Mouse (Mus musculus): ENCODE data around the gene Zfand3. TPM values are rescaled to one million over a fixed set of nuclear protein-coding genes. Genes with fewer than 3 reads are reported as not detected.
A peak's percentile ranks its signal among the peaks of the same experiment; 100 is the strongest.

Zfand3 gene
- 57.2 and 59.5 TPM in 2 replicates for polyA plus RNA-seq (2014; fragmentation: Nextera tagmentation; extraction: Ambion mirVana)

DNA sequence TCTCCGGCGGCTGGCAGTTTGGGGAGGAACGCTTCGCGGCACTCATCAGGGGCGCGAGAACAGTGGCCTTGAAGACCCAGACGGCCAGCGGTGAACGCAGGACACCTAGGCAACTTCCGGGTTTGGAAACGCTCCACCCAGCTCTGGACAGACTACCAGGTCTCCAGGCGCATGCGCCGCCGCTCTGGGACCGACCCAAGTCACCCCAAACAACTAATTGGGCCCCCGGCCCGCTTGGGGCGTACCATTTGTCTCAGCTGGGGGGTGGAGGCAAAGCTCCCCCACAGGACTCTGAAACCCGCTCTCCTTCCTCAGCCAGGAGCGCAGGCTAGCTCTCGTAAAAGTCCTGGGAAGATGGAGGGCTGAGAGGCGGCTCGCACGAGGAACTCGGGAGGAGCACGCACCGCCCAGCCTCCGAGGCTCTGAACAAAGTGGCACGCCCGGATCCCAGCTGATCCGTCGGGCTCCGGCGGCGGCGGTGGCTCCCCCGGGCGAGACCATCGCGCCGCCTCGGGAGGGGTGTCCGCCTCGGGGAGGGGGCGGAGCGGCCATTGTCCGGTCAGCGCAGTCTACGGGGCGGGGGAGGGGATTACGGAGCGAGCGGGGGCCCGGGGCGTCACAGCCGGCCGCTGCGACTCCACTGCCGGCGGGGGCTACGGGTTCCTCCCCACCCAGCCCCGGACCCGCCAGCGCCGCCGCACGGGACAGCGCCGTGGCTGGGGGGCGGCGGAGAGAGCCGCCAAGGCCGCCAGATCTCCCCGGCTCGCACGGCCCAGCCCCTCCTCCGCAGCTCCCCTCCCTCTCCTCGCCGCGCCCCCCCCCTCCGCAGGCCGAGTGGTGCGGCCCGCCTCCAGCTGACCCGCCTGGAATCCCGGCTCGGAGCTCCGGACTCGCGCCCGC is at the start of gene Zfand3:
TSS of gene Zfand3 (plus strand) at position 531 of the 900 bp plus-strand sequence.
- peak; percentile 93 for ATAC-seq
- peak within 1 kb of the TSS; percentile 98 for H3K9ac ChIP-seq (ENCODE audit: low read length)
- peak within 1 kb of the TSS; percentile 95 for H3K4me3 ChIP-seq (ENCODE audit: low read depth, low read length)
- H3K4me2 ChIP-seq (ENCODE audit: low read length), result peak within 1 kb of the TSS; percentile 78
- DNase-seq (ENCODE audit: low spot score), result peak; percentile 96
- under 1% methylated on average over 58 of the region's 93 CpGs for WGBS
- no peaks in the 10 kb centered on the region for H3K9me3 ChIP-seq (replicated peaks; ENCODE audit: control insufficient read depth, low read length)
- no peaks in the 10 kb centered on the region for H3K27me3 ChIP-seq (replicated peaks; ENCODE audit: control insufficient read depth, insufficient read depth, low read length)
- H3K27ac ChIP-seq (ENCODE audit: low read depth, low read length), result peak within 1 kb of the TSS; percentile 100
- H3K36me3 ChIP-seq (ENCODE audit: control insufficient read depth, insufficient read depth, low read length), result no peaks in the 10 kb centered on the region
- peaks cover 31% of the 10 kb centered on the region for H3K4me1 ChIP-seq (ENCODE audit: control insufficient read depth, insufficient read depth, low read length)

DNA sequence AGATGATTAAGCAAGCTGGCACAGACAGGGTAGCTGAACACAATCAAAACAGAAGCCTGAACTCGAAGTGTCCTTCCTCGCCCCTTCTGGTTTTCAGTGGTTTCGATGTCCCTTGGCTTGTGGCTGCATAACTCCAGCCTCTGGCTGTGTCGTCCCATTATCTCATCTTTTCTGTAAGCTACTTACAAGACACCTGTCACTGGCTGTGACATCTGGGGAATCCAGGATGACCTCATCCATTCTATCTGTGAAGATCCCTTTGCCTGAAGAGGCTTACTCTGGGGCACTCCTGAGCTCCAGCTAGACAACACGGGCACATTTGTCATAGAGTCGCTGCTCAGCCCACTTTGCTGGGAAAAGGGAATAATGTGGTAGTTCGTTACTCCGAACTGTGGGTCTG is 48.7 kb upstream of the Zfand3 start:
- H3K9me3 ChIP-seq (replicated peaks; ENCODE audit: control insufficient read depth, low read length), result no peaks in the 10 kb centered on the region
- 64% methylated on average over 8 of the region's 8 CpGs for WGBS

DNA sequence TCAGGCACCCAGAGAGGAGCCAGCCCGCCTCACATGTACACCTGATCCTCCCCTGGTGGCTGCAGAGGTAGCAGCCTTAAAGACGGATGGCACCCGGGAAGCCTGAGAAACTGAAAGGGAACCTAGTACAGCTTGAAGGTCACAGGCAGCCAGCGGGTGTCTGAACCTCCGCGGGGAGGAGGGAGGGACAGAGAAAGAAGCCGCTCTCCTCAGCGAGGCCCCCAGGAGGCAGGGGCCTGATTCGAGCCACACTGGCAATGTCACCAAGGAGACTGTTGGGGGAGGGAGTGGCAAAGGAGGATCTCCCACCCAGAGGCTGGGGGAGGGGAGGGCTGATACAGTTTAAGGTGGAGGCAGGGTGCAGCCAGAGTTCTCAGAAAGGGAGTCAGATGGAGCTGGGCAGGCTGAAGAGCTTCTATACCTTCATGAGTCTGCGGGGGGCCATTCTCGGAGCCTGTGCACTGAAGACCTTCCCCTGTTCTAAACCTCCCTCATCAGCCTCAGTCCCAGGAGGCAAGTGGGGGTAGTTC is 40.7 kb upstream of the Zfand3 start:
- Histone ChIP-seq H3K9ac (ENCODE audit: low read length) (0 out of 2 replicates have a peak overlapping the region, but pooled peaks have one; percentile 17), H3K4me3 (ENCODE audit: low read depth, low read length) (no peak overlapping the region), H3K36me3 (ENCODE audit: control insufficient read depth, insufficient read depth, low read length) (no peaks in the 10 kb centered on the region), H3K27me3 (replicated peaks; ENCODE audit: control insufficient read depth, insufficient read depth, low read length) (0 out of 2 replicates have a peak, but pooled peaks cover 2% of the 10 kb centered on the region), H3K9me3 (replicated peaks; ENCODE audit: control insufficient read depth, low read length) (no peaks in the 10 kb centered on the region), H3K4me1 (ENCODE audit: control insufficient read depth, insufficient read depth, low read length) (peaks cover 19% of the 10 kb centered on the region), H3K4me2 (ENCODE audit: low read length) (peak overlapping the region; percentile 18; the same call in 1 of the 2 replicates), H3K27ac (ENCODE audit: low read depth, low read length) (no peak overlapping the region)
- 6% methylated on average over 11 of the region's 11 CpGs for WGBS
- ATAC-seq (peak; percentile 38), DNase-seq (ENCODE audit: low spot score) (peak; percentile 30)

More for the DNA sequence above, 48.7 kb upstream of the Zfand3 start:
- Histone ChIP-seq H3K4me3 (ENCODE audit: low read depth, low read length) (no peak overlapping the region), H3K4me1 (ENCODE audit: control insufficient read depth, insufficient read depth, low read length) (no peaks in the 10 kb centered on the region), H3K4me2 (ENCODE audit: low read length) (no peak overlapping the region), H3K27me3 (replicated peaks; ENCODE audit: control insufficient read depth, insufficient read depth, low read length) (no peaks in the 10 kb centered on the region), H3K36me3 (ENCODE audit: control insufficient read depth, insufficient read depth, low read length) (no peaks in the 10 kb centered on the region), H3K27ac (ENCODE audit: low read depth, low read length) (no peak overlapping the region), H3K9ac (ENCODE audit: low read length) (no peak overlapping the region)
- no peak for ATAC-seq
- DNase-seq (ENCODE audit: low spot score), result no peak

DNA sequence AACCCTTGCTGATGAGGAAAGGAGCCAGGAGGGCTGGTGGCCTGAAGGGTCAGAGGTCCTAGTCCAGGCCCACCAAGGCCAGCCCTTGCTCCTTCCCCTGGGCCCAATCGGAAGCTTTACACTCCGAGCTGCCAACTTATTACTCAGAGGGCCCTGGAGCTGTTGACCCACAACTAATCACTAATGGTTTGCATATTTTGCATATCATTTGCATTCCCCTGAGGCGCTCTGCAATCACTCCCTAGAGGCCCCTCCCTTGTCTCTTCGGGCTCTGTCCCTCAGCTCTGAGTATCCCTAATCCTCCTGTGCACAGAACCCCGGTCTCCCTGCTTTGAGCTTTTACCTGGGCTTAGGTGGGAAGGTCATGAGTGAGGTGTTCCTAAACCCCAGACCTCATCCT is 39.0 kb upstream of the Zfand3 start:
- 0 out of 2 replicates have a peak overlapping the region, but pooled peaks have one; percentile 8 for H3K4me2 ChIP-seq (ENCODE audit: low read length)
- no peak overlapping the region for H3K9ac ChIP-seq (ENCODE audit: low read length)
- H3K27me3 ChIP-seq (replicated peaks; ENCODE audit: control insufficient read depth, insufficient read depth, low read length), result 0 out of 2 replicates have a peak, but pooled peaks cover 2% of the 10 kb centered on the region
- ATAC-seq (peak; percentile 78), DNase-seq (ENCODE audit: low spot score) (peak; percentile 64)
- H3K4me1 ChIP-seq (ENCODE audit: control insufficient read depth, insufficient read depth, low read length), result peaks cover 19% of the 10 kb centered on the region
- H3K27ac ChIP-seq (ENCODE audit: low read depth, low read length), result no peak overlapping the region
- H3K9me3 ChIP-seq (replicated peaks; ENCODE audit: control insufficient read depth, low read length), result no peaks in the 10 kb centered on the region
- H3K4me3 ChIP-seq (ENCODE audit: low read depth, low read length), result no peak overlapping the region
- 3% methylated on average over 5 of the region's 5 CpGs for WGBS
- no peaks in the 10 kb centered on the region for H3K36me3 ChIP-seq (ENCODE audit: control insufficient read depth, insufficient read depth, low read length)

DNA sequence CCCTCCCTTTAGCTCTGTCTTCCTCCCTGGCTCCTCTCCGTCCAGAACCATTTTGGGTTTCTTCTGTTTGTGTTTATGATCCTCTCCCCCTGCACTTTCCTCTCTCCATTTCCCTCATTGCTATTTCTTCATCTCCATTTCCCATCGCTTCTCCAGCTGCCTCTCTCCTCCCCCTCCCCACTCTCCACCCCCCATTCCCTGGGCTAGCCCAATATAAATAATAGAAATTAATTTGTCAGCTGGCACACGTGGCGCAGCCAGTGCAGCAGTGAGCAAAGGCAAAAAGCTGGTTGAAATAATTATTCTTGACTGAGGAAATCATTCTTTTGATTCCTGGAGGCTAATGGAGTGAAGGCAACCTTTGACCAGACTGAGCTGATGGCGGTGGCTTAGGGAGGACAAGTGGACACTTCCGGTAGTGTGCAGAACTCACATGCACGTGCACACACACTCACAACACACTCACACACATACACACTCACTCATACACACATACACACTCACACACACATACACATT is 34.4 kb upstream of the Zfand3 start, which contains the start of gene Mdga1:
TSS of gene Mdga1 (minus strand) at position 51 of the 519 bp plus-strand sequence.
- no peaks in the 10 kb centered on the region for H3K27me3 ChIP-seq (replicated peaks; ENCODE audit: control insufficient read depth, insufficient read depth, low read length)
- no peak within 1 kb of the TSS for H3K4me3 ChIP-seq (ENCODE audit: low read depth, low read length)
- no peak for DNase-seq (ENCODE audit: low spot score)
- H3K36me3 ChIP-seq (ENCODE audit: control insufficient read depth, insufficient read depth, low read length), result no peaks in the 10 kb centered on the region
- no peak within 1 kb of the TSS for H3K27ac ChIP-seq (ENCODE audit: low read depth, low read length)
- WGBS, result 71% methylated on average over 7 of the region's 7 CpGs
- H3K4me1 ChIP-seq (ENCODE audit: control insufficient read depth, insufficient read depth, low read length), result peaks cover 6% of the 10 kb centered on the region
- no peak within 1 kb of the TSS for H3K4me2 ChIP-seq (ENCODE audit: low read length)
- H3K9ac ChIP-seq (ENCODE audit: low read length), result no peak within 1 kb of the TSS
- no peak for ATAC-seq
- no peaks in the 10 kb centered on the region for H3K9me3 ChIP-seq (replicated peaks; ENCODE audit: control insufficient read depth, low read length)

DNA sequence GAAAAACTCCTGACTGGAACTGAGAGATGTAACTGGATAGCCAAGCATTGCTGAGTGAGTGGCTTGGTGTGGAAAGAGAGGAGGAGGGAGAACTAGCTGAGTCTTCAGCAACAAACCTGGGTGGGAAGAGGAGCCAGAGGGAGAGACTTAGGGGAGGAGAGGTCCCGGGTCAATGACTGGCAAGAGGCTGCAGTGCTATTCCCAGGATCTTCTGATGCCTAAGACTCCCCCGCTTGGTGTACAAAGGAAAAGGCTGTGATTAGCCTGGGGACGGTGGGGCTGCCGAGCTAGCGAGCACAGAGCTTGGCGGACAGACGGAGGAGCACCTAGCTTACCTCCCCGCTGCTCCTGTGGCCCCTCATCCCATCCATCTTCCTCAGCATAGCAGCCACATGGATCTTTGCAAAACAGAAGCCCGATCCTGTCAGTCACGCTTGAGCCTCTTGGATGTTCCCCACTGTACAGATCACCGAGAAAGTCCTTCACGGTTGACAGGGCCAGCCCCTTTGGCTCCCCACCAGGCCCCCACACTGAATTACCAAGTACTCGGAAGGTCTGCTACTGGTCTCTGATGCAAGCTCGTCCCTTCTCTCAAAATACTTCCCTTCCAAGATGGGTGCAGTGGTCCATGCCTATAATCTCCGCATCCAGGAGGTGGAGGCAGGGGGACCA is 32.6 kb upstream of the Zfand3 start:
- Histone ChIP-seq H3K4me3 (ENCODE audit: low read depth, low read length) (no peak overlapping the region), H3K27ac (ENCODE audit: low read depth, low read length) (no peak overlapping the region), H3K36me3 (ENCODE audit: control insufficient read depth, insufficient read depth, low read length) (no peaks in the 10 kb centered on the region), H3K9ac (ENCODE audit: low read length) (no peak overlapping the region), H3K4me2 (ENCODE audit: low read length) (no peak overlapping the region), H3K9me3 (replicated peaks; ENCODE audit: control insufficient read depth, low read length) (no peaks in the 10 kb centered on the region), H3K4me1 (ENCODE audit: control insufficient read depth, insufficient read depth, low read length) (no peaks in the 10 kb centered on the region), H3K27me3 (replicated peaks; ENCODE audit: control insufficient read depth, insufficient read depth, low read length) (no peaks in the 10 kb centered on the region; the same call in 1 of the 2 replicates)
- no peak for ATAC-seq
- no peak for DNase-seq (ENCODE audit: low spot score)
- WGBS, result 34% methylated on average over 15 of the region's 15 CpGs

DNA sequence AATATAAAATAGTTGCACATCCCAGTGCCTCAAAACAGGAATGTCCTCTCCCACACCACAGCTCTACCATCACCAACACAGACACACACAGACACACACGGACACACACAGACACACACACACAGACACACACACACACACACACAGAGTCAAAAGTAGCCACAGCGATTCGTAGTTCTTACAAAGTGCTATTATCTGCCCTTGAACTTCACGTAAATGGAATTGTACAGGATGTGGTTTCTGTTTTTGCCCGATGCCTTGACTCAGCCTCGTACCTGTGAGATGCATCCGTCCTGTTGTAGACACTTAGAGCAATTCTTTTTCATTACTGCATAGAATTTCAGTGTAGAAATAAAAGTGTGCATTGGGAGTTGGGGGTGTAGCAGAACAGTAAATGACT is 31.3 kb upstream of the Zfand3 start:
- Histone ChIP-seq H3K27me3 (replicated peaks; ENCODE audit: control insufficient read depth, insufficient read depth, low read length) (no peaks in the 10 kb centered on the region; the same call in 1 of the 2 replicates), H3K4me1 (ENCODE audit: control insufficient read depth, insufficient read depth, low read length) (no peaks in the 10 kb centered on the region), H3K9ac (ENCODE audit: low read length) (no peak overlapping the region), H3K27ac (ENCODE audit: low read depth, low read length) (no peak overlapping the region), H3K4me3 (ENCODE audit: low read depth, low read length) (no peak overlapping the region), H3K9me3 (replicated peaks; ENCODE audit: control insufficient read depth, low read length) (no peaks in the 10 kb centered on the region), H3K36me3 (ENCODE audit: control insufficient read depth, insufficient read depth, low read length) (no peaks in the 10 kb centered on the region), H3K4me2 (ENCODE audit: low read length) (no peak overlapping the region)
- ATAC-seq, result no peak
- no peak for DNase-seq (ENCODE audit: low spot score)
- WGBS, result 97% methylated on average over 7 of the region's 7 CpGs

DNA sequence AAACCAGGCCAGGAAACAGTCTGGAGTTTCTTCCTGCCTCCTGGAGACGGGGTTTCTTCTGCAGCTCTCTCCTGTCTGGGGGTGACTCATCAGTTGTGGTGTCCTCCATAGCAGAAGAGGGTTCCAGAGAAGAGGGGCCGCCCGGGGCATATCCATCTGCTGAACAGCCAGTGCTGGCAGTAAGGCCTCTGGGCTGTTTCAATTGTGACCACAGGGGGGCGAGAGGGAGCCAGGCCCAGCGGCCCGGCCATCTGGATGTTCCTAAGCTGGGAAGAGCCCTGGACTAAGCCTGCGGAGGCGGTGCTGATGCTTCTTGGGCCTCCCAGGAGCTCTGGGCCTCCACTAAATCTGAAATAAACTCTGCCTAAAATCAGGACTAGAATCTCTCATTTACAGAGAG is 28.8 kb upstream of the Zfand3 start:
- Histone ChIP-seq H3K9ac (ENCODE audit: low read length) (no peak overlapping the region), H3K27ac (ENCODE audit: low read depth, low read length) (no peak overlapping the region), H3K9me3 (replicated peaks; ENCODE audit: control insufficient read depth, low read length) (no peaks in the 10 kb centered on the region), H3K4me1 (ENCODE audit: control insufficient read depth, insufficient read depth, low read length) (no peaks in the 10 kb centered on the region), H3K36me3 (ENCODE audit: control insufficient read depth, insufficient read depth, low read length) (no peaks in the 10 kb centered on the region), H3K4me2 (ENCODE audit: low read length) (no peak overlapping the region), H3K4me3 (ENCODE audit: low read depth, low read length) (no peak overlapping the region), H3K27me3 (replicated peaks; ENCODE audit: control insufficient read depth, insufficient read depth, low read length) (no peaks in the 10 kb centered on the region; the same call in 1 of the 2 replicates)
- DNase-seq (ENCODE audit: low spot score) (peak; percentile 89), ATAC-seq (peak; percentile 71)
- 2% methylated on average over 8 of the region's 8 CpGs for WGBS
